Comparison of ENCODE assay signal across 11 mouse cellular contexts in genomic region chr4:124110705-124111104, GRCm38 (mm10).
DNase-seq lines count a peak whose midpoint lies in the region; ATAC-seq lines count a peak whose summit lies in the region.
"Had no signal": no experiment of that assay in that cellular context is flagged by ENCODE, and none has a peak within 500 bp of the region (broad histone marks: within the 10 kb centered on the region; RNA-seq: fewer than 3 reads in every experiment).

No protein-coding gene starts in this region.

- H3K4me2 ChIP-seq in hindbrain, embryonic 14.5 days (replicated peaks), result no peak overlapping the region
- H3K4me2 ChIP-seq in hindbrain, embryonic 12.5 days (replicated peaks), result no peak overlapping the region
- H3K4me2 ChIP-seq: embryonic facial prominence, embryonic 12.5 days; heart, embryonic 13.5 days had no signal

- H3K4me3 ChIP-seq in hindbrain, embryonic 10.5 days, result no peak overlapping the region
- H3K4me3 ChIP-seq in hindbrain, embryonic 14.5 days (replicated peaks; ENCODE audit: low read length), result no peak overlapping the region
- no peak overlapping the region for H3K4me3 ChIP-seq in hindbrain, embryonic 12.5 days
- H3K4me3 ChIP-seq: embryonic facial prominence, embryonic 12.5 days; heart, embryonic 13.5 days had no signal

- peak; percentile 30 for DNase-seq in hindbrain, embryonic 10.5 days (ENCODE audit: low spot score)
- DNase-seq in hindbrain, embryonic 14.5 days (ENCODE audit: low spot score), result no peak
- DNase-seq in retina, postnatal 1 day, result peak; percentile 22
- DNase-seq in retina, embryonic 14.5 days (ENCODE audit: low spot score), result no peak
- DNase-seq in c-Kit-positive CD71-positive TER-119-positive erythroid progenitor cells, embryonic 14.5 days (ENCODE audit: low spot score), result peak; percentile 5
- peak; percentile 51 for DNase-seq in testis, postnatal 10 days (ENCODE audit: low spot score)
- DNase-seq in gastrocnemius, postnatal 25 days, result no peak

- H3K4me1 ChIP-seq in hindbrain, embryonic 10.5 days (replicated peaks), result no peaks in the 10 kb centered on the region; the same call in 1 of the 2 replicates
- H3K4me1 ChIP-seq in hindbrain, embryonic 14.5 days (replicated peaks; ENCODE audit: control insufficient read depth, insufficient read depth, low read length), result no peaks in the 10 kb centered on the region
- H3K4me1 ChIP-seq in hindbrain, embryonic 12.5 days, result no peaks in the 10 kb centered on the region
- H3K4me1 ChIP-seq: embryonic facial prominence, embryonic 12.5 days; heart, embryonic 13.5 days had no signal

- no peak for ATAC-seq in hindbrain, embryonic 14.5 days (ENCODE audit: low FRiP score)
- no peak for ATAC-seq in hindbrain, embryonic 12.5 days (ENCODE audit: low FRiP score)
- ATAC-seq: activated CD4-positive, CD25-positive, alpha-beta regulatory T cell, adult 4 months had no signal

- no peak overlapping the region for H3K27ac ChIP-seq in hindbrain, embryonic 10.5 days
- no peak overlapping the region for H3K27ac ChIP-seq in hindbrain, embryonic 14.5 days
- H3K27ac ChIP-seq in hindbrain, embryonic 12.5 days, result no peak overlapping the region
- H3K27ac ChIP-seq: embryonic facial prominence, embryonic 12.5 days; heart, embryonic 13.5 days had no signal

- H3K9me3 ChIP-seq in hindbrain, embryonic 10.5 days, result 0 out of 2 replicates have a peak, but pooled peaks cover 3% of the 10 kb centered on the region
- H3K9me3 ChIP-seq in hindbrain, embryonic 14.5 days (ENCODE audit: control insufficient read depth, low read length), result no peaks in the 10 kb centered on the region
- H3K9me3 ChIP-seq in hindbrain, embryonic 12.5 days (replicated peaks), result peaks cover 3% of the 10 kb centered on the region; the same call in 1 of the 2 replicates
- H3K9me3 ChIP-seq: embryonic facial prominence, embryonic 12.5 days; heart, embryonic 13.5 days had no signal

- H3K27me3 ChIP-seq in hindbrain, embryonic 10.5 days (ENCODE audit: insufficient read depth, poor library complexity, severe bottlenecking), result no peaks in the 10 kb centered on the region
- H3K27me3 ChIP-seq in hindbrain, embryonic 14.5 days (ENCODE audit: control insufficient read depth, insufficient read depth, low read length), result no peaks in the 10 kb centered on the region
- no peaks in the 10 kb centered on the region; the same call in 1 of the 2 replicates for H3K27me3 ChIP-seq in hindbrain, embryonic 12.5 days
- H3K27me3 ChIP-seq: embryonic facial prominence, embryonic 12.5 days; heart, embryonic 13.5 days had no signal

- H3K9ac ChIP-seq in hindbrain, embryonic 14.5 days, result no peak overlapping the region
- no peak overlapping the region for H3K9ac ChIP-seq in hindbrain, embryonic 12.5 days
- H3K9ac ChIP-seq: embryonic facial prominence, embryonic 12.5 days; heart, embryonic 13.5 days had no signal

- 67% methylated on average over 8 of the region's 8 CpGs for WGBS in hindbrain, embryonic 10.5 days
- 66% methylated on average over 8 of the region's 8 CpGs for WGBS in hindbrain, embryonic 14.5 days
- WGBS in hindbrain, embryonic 12.5 days, result 63% methylated on average over 8 of the region's 8 CpGs

- no peaks in the 10 kb centered on the region for H3K36me3 ChIP-seq in hindbrain, embryonic 10.5 days
- no peaks in the 10 kb centered on the region for H3K36me3 ChIP-seq in hindbrain, embryonic 14.5 days (replicated peaks; ENCODE audit: control insufficient read depth, insufficient read depth)
- H3K36me3 ChIP-seq in hindbrain, embryonic 12.5 days, result no peaks in the 10 kb centered on the region
- H3K36me3 ChIP-seq: embryonic facial prominence, embryonic 12.5 days; heart, embryonic 13.5 days had no signal

Comparison
In these comparisons a context has a peak if more than half of its experiments do, and no peak if none do; other contexts are left out.
1. DNase-seq: peak in hindbrain, embryonic 10.5 days (single experiment), retina, postnatal 1 day (single experiment), c-Kit-positive CD71-positive TER-119-positive erythroid progenitor cells, embryonic 14.5 days (single experiment) and testis, postnatal 10 days (single experiment); none in hindbrain, embryonic 14.5 days (single experiment), retina, embryonic 14.5 days (single experiment) and gastrocnemius, postnatal 25 days (single experiment).